Mouse (Mus musculus): ENCODE results near the gene Gss. TPM values are rescaled to one million over a fixed set of nuclear protein-coding genes. Genes with fewer than 3 reads are reported as not detected.

Gss gene
- polyA plus RNA-seq, 1 experiment from 2014 or later, result 22.9 TPM

DNA sequence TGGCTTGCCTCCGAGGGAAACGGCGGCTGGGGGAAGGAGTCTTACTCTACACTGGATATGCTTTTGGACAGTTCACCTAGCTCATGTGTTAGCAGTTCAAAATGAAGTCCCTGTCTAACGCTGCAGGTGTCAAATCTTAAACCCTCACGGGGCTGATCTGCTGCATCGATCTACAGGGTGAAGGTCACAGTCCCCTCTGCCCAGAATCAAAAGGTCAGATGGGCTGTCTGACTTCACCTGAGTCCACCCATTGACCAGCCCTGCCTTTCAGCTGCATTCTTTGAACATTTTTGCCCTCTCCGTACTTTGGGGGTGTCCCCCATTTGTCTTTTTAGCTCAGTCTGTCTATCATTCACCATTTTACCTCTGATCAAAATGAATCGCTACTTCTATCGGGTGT lies 7.5 kb downstream of the Gss start:
- no peaks in the 10 kb centered on the region; the same call in 1 of the 2 replicates for H3K4me1 ChIP-seq
- no peak overlapping the region for H3K27ac ChIP-seq (replicated peaks)
- H3K9me3 ChIP-seq, result no peaks in the 10 kb centered on the region
- no peak overlapping the region for H3K4me3 ChIP-seq
- H3K27me3 ChIP-seq (replicated peaks; ENCODE audit: low read depth, poor library complexity, severe bottlenecking), result no peaks in the 10 kb centered on the region
- WGBS, result 86% methylated on average over 9 of the region's 9 CpGs
- DNase-seq (ENCODE audit: low spot score), result no peak
- H3K36me3 ChIP-seq (replicated peaks), result no peaks in the 10 kb centered on the region

- Histone ChIP-seq H3K27ac (replicated peaks) (no peak overlapping the region), H3K9me3 (no peaks in the 10 kb centered on the region), H3K4me1 (no peaks in the 10 kb centered on the region; the same call in 1 of the 2 replicates), H3K27me3 (replicated peaks; ENCODE audit: low read depth, poor library complexity, severe bottlenecking) (no peaks in the 10 kb centered on the region), H3K4me3 (no peak overlapping the region), H3K36me3 (replicated peaks) (no peaks in the 10 kb centered on the region)
- 45% methylated on average over 5 of the region's 5 CpGs for WGBS
- peak; percentile 57 for DNase-seq (ENCODE audit: low spot score)
Observed at GRCm38 (mm10) chr2:155583927-155584530, 8.6 kb downstream of the Gss start.

DNA sequence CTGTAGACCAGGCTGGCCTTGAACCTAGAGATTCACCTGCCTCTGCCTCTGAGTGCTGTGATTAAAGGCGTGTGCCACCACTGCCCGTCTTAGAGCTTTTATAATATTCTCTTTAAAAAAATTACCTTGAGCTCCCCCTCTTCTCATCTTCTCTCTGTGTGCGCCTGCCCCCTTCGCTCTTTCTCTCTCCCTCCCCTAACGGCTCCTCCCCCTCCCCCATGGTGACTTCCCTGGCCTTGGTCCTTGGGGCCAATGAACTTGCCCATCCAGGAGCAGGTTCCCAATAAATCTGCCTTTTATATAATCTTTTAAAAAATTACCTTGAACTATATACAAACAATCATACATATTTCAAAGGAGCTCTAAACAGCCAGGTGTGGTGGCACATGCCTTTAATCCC lies 9.6 kb downstream of the Gss start:
- no peak overlapping the region for H3K4me3 ChIP-seq
- no peak overlapping the region for H3K27ac ChIP-seq (replicated peaks)
- H3K4me1 ChIP-seq, result no peaks in the 10 kb centered on the region; the same call in 1 of the 2 replicates
- H3K9me3 ChIP-seq, result no peaks in the 10 kb centered on the region
- no peak for DNase-seq (ENCODE audit: low spot score)
- H3K27me3 ChIP-seq (replicated peaks; ENCODE audit: low read depth, poor library complexity, severe bottlenecking), result no peaks in the 10 kb centered on the region
- WGBS, result 86% methylated on average over 5 of the region's 5 CpGs
- no peaks in the 10 kb centered on the region for H3K36me3 ChIP-seq (replicated peaks)

- Histone ChIP-seq H3K36me3 (replicated peaks) (no peaks in the 10 kb centered on the region), H3K4me3 (no peak overlapping the region), H3K27me3 (replicated peaks; ENCODE audit: low read depth, poor library complexity, severe bottlenecking) (no peaks in the 10 kb centered on the region), H3K9me3 (no peaks in the 10 kb centered on the region), H3K27ac (replicated peaks) (no peak overlapping the region), H3K4me1 (no peaks in the 10 kb centered on the region; the same call in 1 of the 2 replicates)
- 73% methylated on average over 4 of the region's 4 CpGs for WGBS
- no peak for DNase-seq (ENCODE audit: low spot score)
Observed at GRCm38 (mm10) chr2:155582384-155582995, 10.1 kb downstream of the Gss start.

GRCm38 (mm10) chr2:155580331-155580730 lies 12.3 kb downstream of the Gss start:
- H3K4me1 ChIP-seq, result no peaks in the 10 kb centered on the region; the same call in 1 of the 2 replicates
- H3K27ac ChIP-seq (replicated peaks), result no peak overlapping the region
- no peaks in the 10 kb centered on the region for H3K9me3 ChIP-seq
- no peak overlapping the region for H3K4me3 ChIP-seq
- 90% methylated on average over 3 of the region's 3 CpGs for WGBS
- H3K27me3 ChIP-seq (replicated peaks; ENCODE audit: low read depth, poor library complexity, severe bottlenecking), result no peaks in the 10 kb centered on the region
- H3K36me3 ChIP-seq (replicated peaks), result no peaks in the 10 kb centered on the region; the same call in 1 of the 2 replicates
- no peak for DNase-seq (ENCODE audit: low spot score)

DNA sequence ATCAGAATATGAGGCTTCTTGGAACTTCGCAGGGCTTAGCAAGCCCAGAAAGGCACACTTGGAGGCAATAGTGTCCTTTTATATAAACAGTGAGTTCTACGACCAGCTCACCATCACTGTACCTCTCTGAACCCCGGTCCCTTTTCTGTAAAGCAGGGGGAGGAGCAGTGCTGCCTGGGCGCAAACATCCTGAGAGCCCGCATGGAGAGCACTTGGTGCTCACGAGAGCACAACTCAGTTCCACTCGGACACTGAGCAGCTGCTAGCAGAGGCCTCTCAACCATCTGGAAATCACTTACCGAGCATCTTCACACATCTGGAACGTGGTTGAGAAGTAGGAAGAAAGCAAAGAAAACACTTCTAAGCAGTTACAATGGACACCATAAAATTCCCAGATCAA lies 16.0 kb downstream of the Gss start:
- 81% methylated on average over 9 of the region's 9 CpGs for WGBS
- Histone ChIP-seq H3K9me3 (no peaks in the 10 kb centered on the region), H3K27me3 (replicated peaks; ENCODE audit: low read depth, poor library complexity, severe bottlenecking) (no peaks in the 10 kb centered on the region), H3K4me1 (no peaks in the 10 kb centered on the region), H3K4me3 (no peak overlapping the region), H3K27ac (replicated peaks) (no peak overlapping the region), H3K36me3 (replicated peaks) (no peaks in the 10 kb centered on the region; the same call in 1 of the 2 replicates)
- DNase-seq (ENCODE audit: low spot score), result no peak

- WGBS, result 89% methylated on average over 4 of the region's 4 CpGs
- Histone ChIP-seq H3K36me3 (replicated peaks) (no peaks in the 10 kb centered on the region; the same call in 1 of the 2 replicates), H3K9me3 (no peaks in the 10 kb centered on the region), H3K27me3 (replicated peaks; ENCODE audit: low read depth, poor library complexity, severe bottlenecking) (no peaks in the 10 kb centered on the region), H3K4me3 (no peak overlapping the region), H3K4me1 (peaks cover 3% of the 10 kb centered on the region; the same call in 1 of the 2 replicates), H3K27ac (replicated peaks) (no peak overlapping the region)
- no peak for DNase-seq (ENCODE audit: low spot score)
Observed at GRCm38 (mm10) chr2:155574700-155575099, 17.9 kb downstream of the Gss start.

DNA sequence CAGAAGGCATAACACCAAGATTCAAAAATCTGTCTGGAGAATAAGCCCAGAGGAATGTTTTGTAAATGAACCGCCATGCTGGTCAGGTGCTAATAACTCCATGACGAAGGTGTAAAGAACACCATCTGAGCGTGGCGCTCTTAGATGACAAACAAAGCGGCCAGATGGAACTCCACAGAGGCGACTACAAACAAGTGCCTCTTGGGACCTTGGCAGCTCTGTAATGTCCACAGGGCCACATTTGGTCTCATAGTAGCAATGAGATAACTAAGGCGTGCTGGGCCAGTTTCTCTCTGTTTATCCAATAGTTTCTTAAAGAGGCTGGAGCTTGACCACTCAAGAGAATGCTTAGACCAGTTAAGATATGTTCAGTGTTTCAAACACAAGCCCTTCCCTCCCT lies 18.6 kb downstream of the Gss start:
- H3K4me1 ChIP-seq, result peaks cover 10% of the 10 kb centered on the region
- no peaks in the 10 kb centered on the region for H3K27me3 ChIP-seq (replicated peaks; ENCODE audit: low read depth, poor library complexity, severe bottlenecking)
- no peak overlapping the region for H3K27ac ChIP-seq (replicated peaks)
- no peak for DNase-seq (ENCODE audit: low spot score)
- H3K9me3 ChIP-seq, result no peaks in the 10 kb centered on the region
- no peaks in the 10 kb centered on the region; the same call in 1 of the 2 replicates for H3K36me3 ChIP-seq (replicated peaks)
- no peak overlapping the region for H3K4me3 ChIP-seq
- 93% methylated on average over 7 of the region's 7 CpGs for WGBS

DNA sequence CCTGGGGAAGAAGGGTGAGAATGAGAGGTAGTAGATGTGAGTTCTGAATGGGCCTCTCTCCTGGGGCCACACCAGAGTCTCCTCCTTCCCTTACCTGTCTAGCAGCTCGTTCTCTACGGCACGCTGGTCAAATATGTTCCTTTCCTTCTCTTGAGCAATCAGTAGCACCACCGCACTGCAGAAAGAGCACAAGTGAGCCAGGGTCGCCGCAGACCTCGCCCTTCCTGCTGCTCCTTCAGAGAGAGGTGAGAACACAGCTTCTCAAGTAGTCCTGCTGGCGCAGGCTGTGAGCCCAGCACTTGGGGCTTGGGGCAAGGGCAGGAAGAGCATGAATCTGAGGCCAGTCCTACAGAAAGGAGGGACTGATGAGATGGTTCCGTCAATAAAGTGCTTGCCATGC lies 19.6 kb downstream of the Gss start:
- Histone ChIP-seq H3K9me3 (no peaks in the 10 kb centered on the region), H3K27me3 (replicated peaks; ENCODE audit: low read depth, poor library complexity, severe bottlenecking) (no peaks in the 10 kb centered on the region), H3K27ac (replicated peaks) (no peak overlapping the region), H3K36me3 (replicated peaks) (no peaks in the 10 kb centered on the region; the same call in 1 of the 2 replicates), H3K4me1 (peaks cover 10% of the 10 kb centered on the region), H3K4me3 (no peak overlapping the region)
- no peak for DNase-seq (ENCODE audit: low spot score)
- WGBS, result 88% methylated on average over 9 of the region's 9 CpGs

GRCm38 (mm10) chr2:155569223-155569807 lies 23.3 kb downstream of the Gss start:
- peaks cover 10% of the 10 kb centered on the region for H3K4me1 ChIP-seq
- no peak for DNase-seq (ENCODE audit: low spot score)
- no peaks in the 10 kb centered on the region; the same call in 1 of the 2 replicates for H3K27me3 ChIP-seq (replicated peaks; ENCODE audit: low read depth, poor library complexity, severe bottlenecking)
- no peaks in the 10 kb centered on the region for H3K9me3 ChIP-seq
- no peak overlapping the region for H3K4me3 ChIP-seq
- peaks cover 7% of the 10 kb centered on the region; the same call in 1 of the 2 replicates for H3K36me3 ChIP-seq (replicated peaks)
- H3K27ac ChIP-seq (replicated peaks), result no peak overlapping the region
- 36% methylated on average over 3 of the region's 3 CpGs for WGBS

GRCm38 (mm10) chr2:155567751-155568150 lies 24.9 kb downstream of the Gss start:
- Histone ChIP-seq H3K4me3 (no peak overlapping the region), H3K27ac (replicated peaks) (no peak overlapping the region), H3K9me3 (no peaks in the 10 kb centered on the region), H3K36me3 (replicated peaks) (peaks cover 7% of the 10 kb centered on the region; the same call in 1 of the 2 replicates), H3K4me1 (peaks cover 10% of the 10 kb centered on the region), H3K27me3 (replicated peaks; ENCODE audit: low read depth, poor library complexity, severe bottlenecking) (no peaks in the 10 kb centered on the region; the same call in 1 of the 2 replicates)
- no peak for DNase-seq (ENCODE audit: low spot score)
- WGBS, result 88% methylated on average over 5 of the region's 5 CpGs

DNA sequence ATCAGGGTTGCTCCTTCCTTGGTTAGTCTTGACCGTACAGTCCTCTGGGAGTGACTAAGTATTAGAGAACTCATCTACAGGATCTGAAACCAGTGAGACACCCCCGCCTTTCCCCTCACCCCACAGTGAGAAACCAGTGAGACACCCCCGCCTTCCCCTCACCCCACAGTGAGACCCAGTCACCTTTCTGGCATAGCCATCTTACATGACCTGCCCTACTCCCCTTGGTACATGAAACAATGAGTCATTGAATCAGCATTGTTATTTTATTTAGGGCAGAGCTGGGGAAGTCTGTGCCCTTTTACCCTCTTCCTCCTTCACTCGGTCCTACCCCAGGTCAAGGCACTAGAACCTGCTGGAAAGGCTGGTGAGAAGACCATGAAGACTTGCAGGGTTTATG lies 29.7 kb downstream of the Gss start:
- WGBS, result 70% methylated on average over 4 of the region's 4 CpGs

GRCm38 (mm10) chr2:155562209-155562608 lies 30.4 kb downstream of the Gss start:
- DNase-seq (ENCODE audit: low spot score), result no peak
- Histone ChIP-seq H3K27me3 (replicated peaks; ENCODE audit: low read depth, poor library complexity, severe bottlenecking) (no peaks in the 10 kb centered on the region; the same call in 1 of the 2 replicates), H3K4me3 (no peak overlapping the region), H3K4me1 (no peaks in the 10 kb centered on the region), H3K9me3 (no peaks in the 10 kb centered on the region), H3K36me3 (replicated peaks) (peaks cover 3% of the 10 kb centered on the region; the same call in 1 of the 2 replicates), H3K27ac (replicated peaks) (no peak overlapping the region)
- 51% methylated on average over 1 of the region's 1 CpGs for WGBS

More for the DNA sequence above, 29.7 kb downstream of the Gss start:
- no peak overlapping the region for H3K4me3 ChIP-seq
- no peaks in the 10 kb centered on the region for H3K4me1 ChIP-seq
- H3K27me3 ChIP-seq (replicated peaks; ENCODE audit: low read depth, poor library complexity, severe bottlenecking), result no peaks in the 10 kb centered on the region; the same call in 1 of the 2 replicates
- peaks cover 7% of the 10 kb centered on the region; the same call in 1 of the 2 replicates for H3K36me3 ChIP-seq (replicated peaks)
- H3K9me3 ChIP-seq, result no peaks in the 10 kb centered on the region
- no peak for DNase-seq (ENCODE audit: low spot score)
- no peak overlapping the region for H3K27ac ChIP-seq (replicated peaks)

Data from embryonic facial prominence, embryonic 10.5 days (tissue).